Mouse (Mus musculus) lung, postnatal 0 days (tissue): ENCODE measurements around the gene Mrps23.

Source experiments
- CTCF ChIP-seq: IDR thresholded peaks from 2 replicates; pipeline ENCODE4 v1.5.1; 2016; ENCODE audit warnings: antibody characterized with exemption, mild to moderate bottlenecking
- EP300 ChIP-seq: IDR thresholded peaks from 2 replicates; pipeline ENCODE4 v1.6.1; 2016; ENCODE audit warnings: antibody characterized with exemption, mild to moderate bottlenecking, control low read depth

DNA sequence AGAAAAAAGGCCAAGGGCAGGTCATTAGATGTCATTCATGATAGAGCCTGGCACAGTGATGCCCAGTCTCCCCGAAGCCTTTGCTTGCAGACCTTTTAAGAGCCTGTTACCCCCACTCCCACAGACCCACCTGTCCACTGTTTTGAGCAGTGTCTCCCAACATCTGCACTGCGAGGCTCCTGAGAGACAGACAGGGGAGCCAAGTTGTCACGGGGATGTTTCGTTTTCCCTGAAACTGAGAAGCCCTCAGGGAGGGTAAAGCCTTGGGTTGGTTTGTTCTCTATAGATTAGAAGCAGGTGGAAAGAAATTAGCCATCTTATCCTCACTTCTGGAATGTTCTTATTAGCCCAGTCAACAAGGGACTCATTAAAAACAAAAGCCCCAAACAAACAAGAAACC lies 30.6 kb downstream of the Mrps23 start:
- TF ChIP-seq EP300 = no peak
- no peak for TF ChIP-seq CTCF
